Mouse (Mus musculus) cerebral cortex, adult 2 months (tissue): ENCODE data around the gene Cacybp.

Source experiments
- WGBS: fragments of 180-500 bp; shearing (Covaris S2); methylation state at CpG from one replicate; pipeline ENCODE4 v1.1.7; 2018; 5-methylcytosine and 5-hydroxymethylcytosine counted together

Gene Cacybp

GRCm38 (mm10) chr1:160212703-160213669 is at the start of gene Cacybp:
Gene Cacybp, minus strand, starts transcription at chr1:160212875.
- under 1% methylated on average over 76 of the region's 76 CpGs for WGBS

GRCm38 (mm10) chr1:160262415-160262814 is 49.7 kb upstream of the Cacybp start:
- WGBS = 75% methylated on average over 4 of the region's 4 CpGs

- 76% methylated on average over 2 of the region's 2 CpGs for WGBS
Measured at GRCm38 (mm10) chr1:160261849-160262248, 49.2 kb upstream of the Cacybp start.

- WGBS = 69% methylated on average over 4 of the region's 4 CpGs
Measured at GRCm38 (mm10) chr1:160260605-160261004, 47.9 kb upstream of the Cacybp start.

- WGBS = 45% methylated on average over 7 of the region's 7 CpGs
Measured at GRCm38 (mm10) chr1:160259884-160260283, 47.2 kb upstream of the Cacybp start.

GRCm38 (mm10) chr1:160253108-160253507 is 40.4 kb upstream of the Cacybp start:
- WGBS = 82% methylated on average over 2 of the region's 2 CpGs

GRCm38 (mm10) chr1:160251388-160252007 is 38.8 kb upstream of the Cacybp start:
- 62% methylated on average over 5 of the region's 5 CpGs for WGBS

GRCm38 (mm10) chr1:160250782-160251181 is 38.1 kb upstream of the Cacybp start:
- WGBS = 28% methylated on average over 4 of the region's 4 CpGs

GRCm38 (mm10) chr1:160249786-160250185 is 37.1 kb upstream of the Cacybp start:
- WGBS = 60% methylated on average over 3 of the region's 3 CpGs

GRCm38 (mm10) chr1:160247473-160247872 is 34.8 kb upstream of the Cacybp start:
- 84% methylated on average over 9 of the region's 9 CpGs for WGBS

GRCm38 (mm10) chr1:160246844-160247243 is 34.2 kb upstream of the Cacybp start:
- WGBS = 56% methylated on average over 4 of the region's 4 CpGs

- 56% methylated on average over 2 of the region's 2 CpGs for WGBS
Measured at GRCm38 (mm10) chr1:160245954-160246353, 33.3 kb upstream of the Cacybp start.

GRCm38 (mm10) chr1:160244689-160245088 is 32.0 kb upstream of the Cacybp start:
- WGBS = 94% methylated on average over 5 of the region's 5 CpGs

- WGBS = 87% methylated on average over 2 of the region's 2 CpGs
Measured at GRCm38 (mm10) chr1:160240091-160240490, 27.4 kb upstream of the Cacybp start.

GRCm38 (mm10) chr1:160238852-160239443 is 26.3 kb upstream of the Cacybp start:
- 97% methylated on average over 1 of the region's 1 CpGs for WGBS

- WGBS = 55% methylated on average over 2 of the region's 2 CpGs
Measured at GRCm38 (mm10) chr1:160237981-160238380, 25.3 kb upstream of the Cacybp start.

GRCm38 (mm10) chr1:160232113-160232512 is 19.4 kb upstream of the Cacybp start:
- WGBS = 78% methylated on average over 3 of the region's 3 CpGs

- 23% methylated on average over 4 of the region's 4 CpGs for WGBS
Measured at GRCm38 (mm10) chr1:160231013-160231412, 18.3 kb upstream of the Cacybp start.

GRCm38 (mm10) chr1:160227196-160227595 is 14.5 kb upstream of the Cacybp start:
- WGBS = 94% methylated on average over 4 of the region's 4 CpGs

- 76% methylated on average over 2 of the region's 2 CpGs for WGBS
Measured at GRCm38 (mm10) chr1:160224093-160224492, 11.4 kb upstream of the Cacybp start.

GRCm38 (mm10) chr1:160217898-160218297 is 5.2 kb upstream of the Cacybp start:
- WGBS = 90% methylated on average over 3 of the region's 3 CpGs

- 94% methylated on average over 7 of the region's 7 CpGs for WGBS
Measured at GRCm38 (mm10) chr1:160214171-160214570, 1.5 kb upstream of the Cacybp start.
